Comparison of ENCODE assay signal across 29 mouse cellular contexts in the genomic region with DNA sequence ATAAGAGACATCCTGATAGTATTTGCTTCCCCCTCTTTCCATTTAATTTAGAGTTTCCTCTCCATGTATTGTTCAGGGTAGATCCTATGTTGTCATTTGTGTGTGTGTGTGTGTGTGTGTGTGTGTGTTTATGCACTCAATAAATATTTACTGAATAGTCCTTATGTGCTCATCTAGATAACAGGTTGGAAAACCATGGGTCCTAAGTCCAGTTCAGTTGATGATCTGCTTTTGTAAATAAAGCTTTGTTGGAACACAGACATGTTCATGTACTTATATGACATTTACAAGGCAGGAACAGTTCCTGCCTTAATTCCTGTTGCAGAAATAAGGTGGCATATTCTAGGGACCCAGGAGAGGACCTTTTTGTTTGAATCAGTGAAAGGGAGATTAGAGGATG.
"Had no signal": no experiment of that assay in that cellular context is flagged by ENCODE, and none has a peak within 500 bp of the region (broad histone marks: within the 10 kb centered on the region; RNA-seq: fewer than 3 reads in every experiment).

No protein-coding gene starts in this region.

- H3K9me3 ChIP-seq: embryonic facial prominence, embryonic 10.5 days; embryonic facial prominence, embryonic 12.5 days; embryonic facial prominence, embryonic 13.5 days; embryonic facial prominence, embryonic 15.5 days; forebrain, embryonic 10.5 days; forebrain, embryonic 12.5 days; forebrain, embryonic 13.5 days; forebrain, embryonic 15.5 days had no signal

- H3K27ac ChIP-seq: embryonic facial prominence, embryonic 10.5 days; embryonic facial prominence, embryonic 12.5 days; embryonic facial prominence, embryonic 13.5 days; embryonic facial prominence, embryonic 15.5 days; forebrain, embryonic 10.5 days; forebrain, embryonic 12.5 days; forebrain, embryonic 13.5 days; forebrain, embryonic 15.5 days; gastrocnemius, adult 2 months; heart, adult 2 months had no signal

- H3K36me3 ChIP-seq: embryonic facial prominence, embryonic 10.5 days; embryonic facial prominence, embryonic 12.5 days; embryonic facial prominence, embryonic 13.5 days; embryonic facial prominence, embryonic 15.5 days; forebrain, embryonic 10.5 days; forebrain, embryonic 12.5 days; forebrain, embryonic 15.5 days had no signal

- H3K4me2 ChIP-seq: embryonic facial prominence, embryonic 12.5 days; embryonic facial prominence, embryonic 13.5 days; embryonic facial prominence, embryonic 15.5 days; forebrain, embryonic 12.5 days; forebrain, embryonic 13.5 days; forebrain, embryonic 15.5 days had no signal

- ATAC-seq: forebrain, embryonic 13.5 days; forebrain, embryonic 14.5 days; forebrain, embryonic 15.5 days; forebrain, embryonic 16.5 days; forebrain, postnatal 0 days had no signal

- H3K4me3 ChIP-seq: embryonic facial prominence, embryonic 10.5 days; embryonic facial prominence, embryonic 12.5 days; embryonic facial prominence, embryonic 13.5 days; embryonic facial prominence, embryonic 15.5 days; erythroblast, embryonic 14.5 days; forebrain, embryonic 10.5 days; forebrain, embryonic 12.5 days; forebrain, embryonic 13.5 days; forebrain, embryonic 15.5 days; gastrocnemius, adult 2 months; heart, adult 2 months had no signal

- H3K9ac ChIP-seq: embryonic facial prominence, embryonic 12.5 days; embryonic facial prominence, embryonic 13.5 days; embryonic facial prominence, embryonic 15.5 days; forebrain, embryonic 12.5 days; forebrain, embryonic 13.5 days; forebrain, embryonic 15.5 days; forebrain, postnatal 0 days had no signal

- H3K27me3 ChIP-seq: embryonic facial prominence, embryonic 12.5 days; embryonic facial prominence, embryonic 13.5 days; embryonic facial prominence, embryonic 15.5 days; forebrain, embryonic 12.5 days; forebrain, embryonic 13.5 days; forebrain, embryonic 15.5 days had no signal

- DNase-seq: cerebellum, adult 2 months; cerebellum, adult 8-10 months; cerebellum, adult 9-10 months; cerebellum, adult 9-11 months; cerebellum, postnatal 10 days; cerebellum, postnatal 14 days; cerebellum, postnatal 25 days; cerebellum, postnatal 36 days; embryo, embryonic 11 days; forebrain, postnatal 0 days; gastrocnemius, adult 2 months; gastrocnemius, postnatal 10 days; gastrocnemius, postnatal 14 days; gastrocnemius, postnatal 25 days; gastrocnemius, postnatal 36 days; heart, adult 11 months; heart, adult 18-20 months; heart, adult 2 months had no signal

- H3K4me1 ChIP-seq: embryonic facial prominence, embryonic 10.5 days; embryonic facial prominence, embryonic 12.5 days; embryonic facial prominence, embryonic 13.5 days; embryonic facial prominence, embryonic 15.5 days; forebrain, embryonic 10.5 days; forebrain, embryonic 12.5 days; forebrain, embryonic 13.5 days; forebrain, embryonic 15.5 days had no signal
